Mouse (Mus musculus) MEL (cell line): ENCODE results near the gene Gpr61. TPM values are rescaled to one million over a fixed set of nuclear protein-coding genes. Genes with fewer than 3 reads are reported as not detected.

ENCODE experiments used
- DNase-seq: peaks from one replicate; pipeline ENCODE4 v3.0.0; 2011; ENCODE audit warnings: low read depth, low spot score
- H3K27ac ChIP-seq: 2 replicates; pipeline ENCODE4 v1.5.1; 2012; ENCODE audit warnings: low read depth, mild to moderate bottlenecking, control low read depth, low read length, moderate library complexity; ENCODE audit not compliant: control insufficient read depth
- H3K27me3 ChIP-seq, 2 experiments: fragments of 150-350 bp in 1 of 2; sonication (generic) in 1 of 2; 2 replicates each; pipeline ENCODE4 v1.6.1; 2012; ENCODE audit warnings: low read length in 2 of 2, mild to moderate bottlenecking in 2 of 2, improper control_type of control experiment in 1 of 2, moderate library complexity in 1 of 2; ENCODE audit not compliant: insufficient read depth in 2 of 2, control insufficient read depth in 1 of 2
- H3K36me3 ChIP-seq, 2 experiments: 2 replicates each; pipeline ENCODE4 v1.6.1; 2012 to 2014; ENCODE audit warnings: low read length in 2 of 2, improper control_type of control experiment in 1 of 2, inconsistent platforms in 1 of 2, mild to moderate bottlenecking in 1 of 2; ENCODE audit not compliant: insufficient read depth in 2 of 2, control insufficient read depth in 1 of 2
- H3K4me1 ChIP-seq, 2 experiments: fragments of 150-350 bp in 1 of 2; sonication (generic) in 1 of 2; 2 replicates each; pipeline ENCODE4 v1.6.1; 2012; ENCODE audit warnings: low read length in 2 of 2, improper control_type of control experiment in 1 of 2, mild to moderate bottlenecking in 1 of 2; ENCODE audit not compliant: insufficient read depth in 2 of 2, control insufficient read depth in 1 of 2
- H3K4me3 ChIP-seq, 2 experiments: fragments of 150-350 bp in 1 of 2; sonication (generic) in 1 of 2; 2 replicates each; pipeline ENCODE4 v1.5.1; 2012; ENCODE audit warnings: low read depth in 2 of 2, low read length in 2 of 2, mild to moderate bottlenecking in 2 of 2, moderate library complexity in 2 of 2, control low read depth in 1 of 2, improper control_type of control experiment in 1 of 2; ENCODE audit not compliant: control insufficient read depth in 1 of 2, insufficient read depth in 1 of 2
- H3K79me2 ChIP-seq: 2 replicates; pipeline ENCODE4 v1.6.1; 2012; ENCODE audit warnings: mild to moderate bottlenecking, low read length, moderate library complexity; ENCODE audit not compliant: control insufficient read depth, poor library complexity, insufficient read depth
- H3K9ac ChIP-seq: 2 replicates; pipeline ENCODE4 v1.6.1; 2012; ENCODE audit warnings: low read depth, mild to moderate bottlenecking, control low read depth, low read length, moderate library complexity; ENCODE audit not compliant: control insufficient read depth, poor library complexity, severe bottlenecking
- H3K9me3 ChIP-seq: fragments of 150-350 bp; sonication (generic); replicated peaks from 2 replicates; pipeline ENCODE4 v1.6.1; 2012; ENCODE audit warnings: mild to moderate bottlenecking, low read length, improper control_type of control experiment, moderate library complexity; ENCODE audit not compliant: insufficient read depth
- CHD2 ChIP-seq: IDR thresholded peaks from 2 replicates; pipeline ENCODE4 v1.6.1; 2011; ENCODE audit warnings: low read length, improper control_type of control experiment
- E2F4 ChIP-seq: IDR thresholded peaks from 2 replicates; pipeline ENCODE4 v1.6.1; 2011; ENCODE audit warnings: low read depth, low read length, improper control_type of control experiment, borderline replicate concordance
- ELF1 ChIP-seq: IDR thresholded peaks from 2 replicates; pipeline ENCODE4 v1.6.1; 2014; ENCODE audit warnings: low read depth, mild to moderate bottlenecking, inconsistent platforms, low read length, improper control_type of control experiment, moderate library complexity
- GABPA ChIP-seq: IDR thresholded peaks from 2 replicates; pipeline ENCODE4 v1.6.1; 2012; ENCODE audit warnings: low read depth, mild to moderate bottlenecking, inconsistent platforms, low read length, improper control_type of control experiment, moderate library complexity
- JUND ChIP-seq: IDR thresholded peaks from 2 replicates; pipeline ENCODE4 v1.6.1; 2011; ENCODE audit warnings: low read depth, mild to moderate bottlenecking, improper control_type of control experiment, low read length
- MAZ ChIP-seq: IDR thresholded peaks from 2 replicates; pipeline ENCODE4 v1.6.1; 2012; ENCODE audit warnings: low read depth, mild to moderate bottlenecking, inconsistent platforms, low read length, improper control_type of control experiment
- MYC ChIP-seq: IDR thresholded peaks from 2 replicates; pipeline ENCODE4 v1.6.1; 2011; ENCODE audit warnings: low read depth, mild to moderate bottlenecking, low read length, improper control_type of control experiment, moderate library complexity
- NRF1 ChIP-seq: IDR thresholded peaks from 2 replicates; pipeline ENCODE4 v1.6.1; 2014; ENCODE audit warnings: low read depth, mild to moderate bottlenecking, inconsistent platforms, low read length, improper control_type of control experiment, moderate library complexity; ENCODE audit not compliant: poor library complexity, insufficient read depth, severe bottlenecking
- POLR2A ChIP-seq, 2 experiments: IDR thresholded peaks; 2 replicates each; pipeline ENCODE4 v1.6.1; 2011 to 2012; ENCODE audit warnings: low read length in 2 of 2, mild to moderate bottlenecking in 2 of 2, control low read depth in 1 of 2, improper control_type of control experiment in 1 of 2, low read depth in 1 of 2, moderate library complexity in 1 of 2; ENCODE audit not compliant: control insufficient read depth in 1 of 2, insufficient read depth in 1 of 2, poor library complexity in 1 of 2
- POLR2AphosphoS2 ChIP-seq: IDR thresholded peaks from 2 replicates; pipeline ENCODE4 v1.6.1; 2011; ENCODE audit warnings: low read length, improper control_type of control experiment
- RAD21 ChIP-seq: IDR thresholded peaks from 2 replicates; pipeline ENCODE4 v1.6.1; 2011; ENCODE audit warnings: mild to moderate bottlenecking, low read depth, low read length, improper control_type of control experiment
- RCOR1 ChIP-seq: IDR thresholded peaks from 2 replicates; pipeline ENCODE4 v1.6.1; 2012; ENCODE audit warnings: low read depth, mild to moderate bottlenecking, inconsistent platforms, low read length, improper control_type of control experiment
- SIN3A ChIP-seq: IDR thresholded peaks from 2 replicates; pipeline ENCODE4 v1.6.1; 2012; ENCODE audit warnings: low read length, improper control_type of control experiment, inconsistent platforms
- TBP ChIP-seq: IDR thresholded peaks from 2 replicates; pipeline ENCODE4 v1.8.0; 2011; ENCODE audit warnings: low read depth, low read length, improper control_type of control experiment
- UBTF ChIP-seq: IDR thresholded peaks from 2 replicates; pipeline ENCODE4 v1.6.1; 2012; ENCODE audit warnings: low read depth, mild to moderate bottlenecking, inconsistent platforms, low read length, improper control_type of control experiment, moderate library complexity, borderline replicate concordance; ENCODE audit not compliant: insufficient read depth
- USF1 ChIP-seq: IDR thresholded peaks from 2 replicates; pipeline ENCODE4 v1.6.1; 2014; ENCODE audit warnings: low read depth, mild to moderate bottlenecking, inconsistent platforms, low read length, improper control_type of control experiment, moderate library complexity
- ZC3H11A ChIP-seq: IDR thresholded peaks from 2 replicates; pipeline ENCODE4 v1.6.1; 2012; ENCODE audit warnings: low read depth, mild to moderate bottlenecking, inconsistent platforms, low read length, improper control_type of control experiment
- ZKSCAN1 ChIP-seq: IDR thresholded peaks from 2 replicates; pipeline ENCODE4 v1.6.1; 2012; ENCODE audit warnings: low read depth, mild to moderate bottlenecking, inconsistent platforms, low read length, improper control_type of control experiment, moderate library complexity
- ZNF384 ChIP-seq: IDR thresholded peaks from 2 replicates; pipeline ENCODE4 v1.6.1; 2012; ENCODE audit warnings: low read depth, mild to moderate bottlenecking, inconsistent platforms, low read length, improper control_type of control experiment
- polyA plus RNA-seq, 2 experiments: library from polyadenylated mRNA; stranded (reverse) in 1 of 2; unstranded in 1 of 2; fragments of >175 nt in 1 of 2; fragments of >200 nt in 1 of 2; gene quantifications; 2 replicates each; pipeline versions ENCODE4 v1.2.1 to v1.2.4; 2012; ENCODE audit warnings: low replicate concordance in 2 of 2, low read depth in 1 of 2; ENCODE audit not compliant: insufficient read length in 2 of 2, insufficient read depth in 1 of 2, missing spikeins in 1 of 2
- total RNA-seq: library from RNA; depleted of rRNA; stranded (reverse); fragments of 300-350 nt; gene quantifications from 2 replicates; pipeline ENCODE4 v1.2.3, GENCODE M21; 2012

Gpr61 gene
- total and polyA plus RNA-seq, 3 experiments, result 0.04 to 0.07 TPM; not detected in 1

DNA sequence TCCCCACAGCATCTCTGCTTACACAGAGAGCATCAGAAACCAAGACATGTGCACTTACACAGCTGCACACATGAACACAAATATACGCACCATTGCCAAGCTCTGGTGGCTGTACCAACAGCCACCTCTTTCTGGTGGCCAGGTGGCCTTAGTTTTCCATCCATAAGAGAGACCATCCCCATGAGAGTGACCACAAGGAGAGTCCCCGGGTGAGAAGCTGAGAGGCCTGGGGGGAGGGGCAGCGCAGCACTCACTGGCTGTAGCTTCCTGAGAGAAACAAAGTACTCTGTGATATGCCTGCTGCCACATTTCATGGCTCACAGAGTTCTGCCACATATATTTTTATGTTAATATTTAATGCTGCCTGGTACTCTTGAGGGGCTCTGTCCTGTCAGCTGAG lies 14.5 kb upstream of the Gpr61 start:
- Histone ChIP-seq H3K4me1 (no peaks in the 10 kb centered on the region), H3K36me3 (no peaks in the 10 kb centered on the region), H3K4me3 (no peak overlapping the region), H3K9me3 (no peaks in the 10 kb centered on the region), H3K9ac (no peak overlapping the region), H3K79me2 (no peaks in the 10 kb centered on the region), H3K27ac (no peak overlapping the region), H3K27me3 (peaks cover 3 to 14% of the 10 kb centered on the region in 2 experiments; a peak in 3 of 4 replicates)
- TF ChIP-seq GABPA (no peak), SIN3A (no peak), E2F4 (no peak), RCOR1 (no peak), UBTF (no peak), MYC (no peak), CHD2 (no peak), POLR2AphosphoS2 (no peak), ZKSCAN1 (no peak), MAZ (no peak)
- DNase-seq, result no peak

DNA sequence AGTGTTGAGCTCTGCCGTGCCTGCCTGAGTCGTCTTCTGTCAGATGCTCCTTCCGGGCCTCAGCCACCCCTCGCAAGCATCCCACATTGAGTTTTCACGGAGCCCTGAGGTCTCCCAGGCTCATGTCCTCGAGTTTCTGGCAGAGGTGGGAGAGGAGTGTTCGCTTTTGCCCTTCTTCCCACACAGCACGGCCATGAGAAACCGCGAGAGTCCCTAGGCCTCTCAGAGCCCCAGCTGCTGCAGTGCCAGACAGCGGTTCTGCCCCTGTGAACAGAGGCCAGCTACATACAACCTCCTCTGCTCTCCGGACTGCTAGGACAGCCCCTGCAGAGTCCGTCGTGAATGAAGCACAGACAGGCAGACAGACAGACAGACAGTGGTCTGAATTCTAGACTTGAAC lies 12.8 kb upstream of the Gpr61 start:
- H3K9ac ChIP-seq, result no peak overlapping the region
- TF ChIP-seq ELF1 (no peak), POLR2A (IDR thresholded peaks at IDR 0.05; ENCODE audit: control insufficient read depth in 1 of 2, insufficient read depth in 1 of 2, low read depth in 1 of 2, low read length in 2 of 2, poor library complexity in 1 of 2) (no peak), SIN3A (no peak), ZNF384 (no peak), NRF1 (no peak), JUND (no peak), ZC3H11A (no peak), USF1 (no peak), RAD21 (no peak), TBP (no peak)
- H3K79me2 ChIP-seq, result no peaks in the 10 kb centered on the region
- no peaks in the 10 kb centered on the region for H3K36me3 ChIP-seq
- DNase-seq, result no peak
- no peak overlapping the region for H3K4me3 ChIP-seq
- H3K9me3 ChIP-seq, result no peaks in the 10 kb centered on the region
- no peaks in the 10 kb centered on the region for H3K4me1 ChIP-seq
- H3K27ac ChIP-seq, result no peak overlapping the region
- H3K27me3 ChIP-seq, result peaks cover 3 to 8% of the 10 kb centered on the region in 2 experiments; a peak in 3 of 4 replicates
